Mouse (Mus musculus): ENCODE results near the gene Zfp423. TPM values are rescaled to one million over a fixed set of nuclear protein-coding genes. Genes with fewer than 3 reads are reported as not detected.

Gene Zfp423
- total RNA-seq, 2 experiments from 2014 or later: 6.1 to 6.7 TPM

- no peak for DNase-seq (ENCODE audit: low spot score)
- intact Hi-C loops (cut with DNase I): no loop called here
Observed at GRCm38 (mm10) chr8:87686986-87687698, 272.3 kb downstream of the Zfp423 start.

- no peak for DNase-seq (ENCODE audit: low spot score)
- intact Hi-C loops (cut with DNase I): no loop called here
Observed at GRCm38 (mm10) chr8:87686026-87686425, 273.4 kb downstream of the Zfp423 start.

- intact Hi-C loops (cut with DNase I): no loop called here
- DNase-seq (ENCODE audit: low spot score): no peak
Observed at GRCm38 (mm10) chr8:87685392-87685791, 274.0 kb downstream of the Zfp423 start.

- intact Hi-C loops (cut with DNase I): no loop called here
- no peak for DNase-seq (ENCODE audit: low spot score)
Observed at GRCm38 (mm10) chr8:87682066-87682465, 277.3 kb downstream of the Zfp423 start.

GRCm38 (mm10) chr8:87680034-87680433 is 279.4 kb downstream of the Zfp423 start:
- intact Hi-C loops (cut with DNase I): no loop called here
- DNase-seq (ENCODE audit: low spot score): no peak

- intact Hi-C loops (cut with DNase I): no loop called here
- no peak for DNase-seq (ENCODE audit: low spot score)
Observed at GRCm38 (mm10) chr8:87679431-87680003, 279.9 kb downstream of the Zfp423 start.

- intact Hi-C loops (cut with DNase I): no loop called here
- no peak for DNase-seq (ENCODE audit: low spot score)
Observed at GRCm38 (mm10) chr8:87675411-87675810, 284.0 kb downstream of the Zfp423 start.

- intact Hi-C loops (cut with DNase I): no loop called here
- DNase-seq (ENCODE audit: low spot score): no peak
Observed at GRCm38 (mm10) chr8:87674157-87674556, 285.2 kb downstream of the Zfp423 start.

- no peak for DNase-seq (ENCODE audit: low spot score)
- intact Hi-C loops (cut with DNase I): no loop called here
Observed at GRCm38 (mm10) chr8:87672214-87672613, 287.2 kb downstream of the Zfp423 start.

- DNase-seq (ENCODE audit: low spot score): no peak
- intact Hi-C loops (cut with DNase I): no loop called here
Observed at GRCm38 (mm10) chr8:87671209-87671970, 288.0 kb downstream of the Zfp423 start.

- DNase-seq (ENCODE audit: low spot score): no peak
- intact Hi-C loops (cut with DNase I): no loop called here
Observed at GRCm38 (mm10) chr8:87670232-87670631, 289.2 kb downstream of the Zfp423 start.

- intact Hi-C loops (cut with DNase I): no loop called here
- no peak for DNase-seq (ENCODE audit: low spot score)
Observed at GRCm38 (mm10) chr8:87668736-87669135, 290.7 kb downstream of the Zfp423 start.

GRCm38 (mm10) chr8:87667914-87668643 is 291.3 kb downstream of the Zfp423 start:
- intact Hi-C loops (cut with DNase I): no loop called here

GRCm38 (mm10) chr8:87667297-87667696 is 292.1 kb downstream of the Zfp423 start:
- no peak for DNase-seq (ENCODE audit: low spot score)
- intact Hi-C loops (cut with DNase I): no loop called here

More at GRCm38 (mm10) chr8:87667914-87668643, 291.3 kb downstream of the Zfp423 start:
- no peak for DNase-seq (ENCODE audit: low spot score)

- intact Hi-C loops (cut with DNase I): no loop called here
- no peak for DNase-seq (ENCODE audit: low spot score)
Observed at GRCm38 (mm10) chr8:87665337-87665736, 294.1 kb downstream of the Zfp423 start.

- no peak for DNase-seq (ENCODE audit: low spot score)
- intact Hi-C loops (cut with DNase I): loop anchor here (5.0 kb wide), 2 partner anchors 88 to 303 kb away; no protein-coding TSS in a partner anchor
Observed at GRCm38 (mm10) chr8:87664217-87664509, 295.2 kb downstream of the Zfp423 start.

- DNase-seq (ENCODE audit: low spot score): peak; percentile 34
- intact Hi-C loops (cut with DNase I): loop anchor here (2.0 to 5.0 kb wide), 3 partner anchors 89 to 359 kb away; no protein-coding TSS in a partner anchor
Observed at GRCm38 (mm10) chr8:87663349-87664216, 295.8 kb downstream of the Zfp423 start.

GRCm38 (mm10) chr8:87662811-87663341 is 296.5 kb downstream of the Zfp423 start:
- DNase-seq (ENCODE audit: low spot score): peak; percentile 23
- intact Hi-C loops (cut with DNase I): loop anchor here (2.0 to 5.0 kb wide), 3 partner anchors 89 to 360 kb away; no protein-coding TSS in a partner anchor

- no peak for DNase-seq (ENCODE audit: low spot score)
- intact Hi-C loops (cut with DNase I): loop anchor here (2.0 to 5.0 kb wide), 3 partner anchors 90 to 360 kb away; no protein-coding TSS in a partner anchor
Observed at GRCm38 (mm10) chr8:87662307-87662771, 297.1 kb downstream of the Zfp423 start.

Data from heart, postnatal 25 days (tissue).